Comparison of ENCODE assay signal across 12 mouse cellular contexts in the genomic region with DNA sequence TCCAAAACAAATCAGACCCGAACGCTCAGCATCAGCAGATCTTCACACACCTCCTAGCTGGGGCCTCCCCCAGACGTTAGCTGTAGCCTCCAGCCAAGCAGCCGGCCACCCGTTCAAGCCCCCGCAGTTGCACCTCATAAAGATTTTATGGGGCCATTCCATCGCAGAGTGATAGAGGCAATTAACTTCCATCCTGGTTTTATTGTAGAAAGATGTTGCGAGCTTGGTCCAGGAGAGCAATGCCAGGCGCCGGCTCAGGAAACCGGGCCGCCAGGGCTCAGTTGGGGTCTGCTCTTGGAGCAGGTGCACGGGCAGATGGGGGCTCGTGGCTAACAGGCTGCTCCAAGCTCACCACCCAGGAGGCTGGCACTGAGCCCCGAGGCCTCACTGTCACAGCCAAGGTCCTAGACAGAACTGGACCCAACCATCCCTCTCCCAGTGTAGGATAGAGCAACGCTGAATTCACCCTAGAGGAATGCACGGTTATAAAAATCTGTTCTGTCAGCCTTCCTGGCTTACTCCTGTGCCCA. TPM values are rescaled to one million over a fixed set of nuclear protein-coding genes. Genes with fewer than 3 reads are reported as not detected.
DNase-seq lines count a peak whose midpoint lies in the region; ATAC-seq and TF ChIP-seq lines count a peak whose summit lies in the region.
"Had no signal": no experiment of that assay in that cellular context is flagged by ENCODE, and none has a peak within 500 bp of the region (broad histone marks: within the 10 kb centered on the region; RNA-seq: fewer than 3 reads in every experiment).

No protein-coding gene starts in this region.

- peak; percentile 87 for ATAC-seq in forebrain, embryonic 15.5 days (replicated peaks)
- ATAC-seq in forebrain, embryonic 11.5 days (replicated peaks; ENCODE audit: low FRiP score), result no peak
- ATAC-seq in limb, embryonic 14.5 days (ENCODE audit: low FRiP score, low read depth), result peak; percentile 86

- no peaks in the 10 kb centered on the region for H3K36me3 ChIP-seq in forebrain, embryonic 15.5 days
- no peaks in the 10 kb centered on the region for H3K36me3 ChIP-seq in forebrain, embryonic 11.5 days (ENCODE audit: control insufficient read depth, insufficient read depth, low read length)
- H3K36me3 ChIP-seq in limb, embryonic 14.5 days (ENCODE audit: control insufficient read depth, insufficient read depth, low read length), result no peaks in the 10 kb centered on the region

- H3K27ac ChIP-seq in forebrain, embryonic 15.5 days (replicated peaks), result peak overlapping the region; percentile 47; the same call in 1 of the 2 replicates
- H3K27ac ChIP-seq in forebrain, embryonic 11.5 days (ENCODE audit: low read depth, low read length), result no peak overlapping the region
- H3K27ac ChIP-seq in limb, embryonic 14.5 days (replicated peaks; ENCODE audit: low read depth, low read length), result no peak overlapping the region

- no peaks in the 10 kb centered on the region for H3K27me3 ChIP-seq in forebrain, embryonic 15.5 days
- H3K27me3 ChIP-seq in forebrain, embryonic 11.5 days (ENCODE audit: control insufficient read depth, insufficient read depth, low read length), result no peaks in the 10 kb centered on the region
- H3K27me3 ChIP-seq in limb, embryonic 14.5 days (ENCODE audit: control insufficient read depth, insufficient read depth, low read length), result no peaks in the 10 kb centered on the region

- no peak overlapping the region for H3K4me3 ChIP-seq in forebrain, embryonic 15.5 days
- H3K4me3 ChIP-seq in forebrain, embryonic 11.5 days (ENCODE audit: low read depth, low read length), result no peak overlapping the region
- H3K4me3 ChIP-seq in limb, embryonic 14.5 days (replicated peaks; ENCODE audit: low read length), result no peak overlapping the region

- no peaks in the 10 kb centered on the region for H3K9me3 ChIP-seq in forebrain, embryonic 15.5 days
- H3K9me3 ChIP-seq in forebrain, embryonic 11.5 days (ENCODE audit: control insufficient read depth, low read length), result peaks cover 2% of the 10 kb centered on the region; the same call in 1 of the 2 replicates
- peaks cover 8% of the 10 kb centered on the region; the same call in 1 of the 2 replicates for H3K9me3 ChIP-seq in limb, embryonic 14.5 days (ENCODE audit: control insufficient read depth, low read length)

- peaks cover 10% of the 10 kb centered on the region for H3K4me1 ChIP-seq in forebrain, embryonic 15.5 days
- H3K4me1 ChIP-seq in forebrain, embryonic 11.5 days (replicated peaks; ENCODE audit: control insufficient read depth, insufficient read depth, low read length), result no peaks in the 10 kb centered on the region
- peaks cover 15% of the 10 kb centered on the region for H3K4me1 ChIP-seq in limb, embryonic 14.5 days (ENCODE audit: control insufficient read depth, insufficient read depth, low read length)

- no peak overlapping the region for H3K9ac ChIP-seq in forebrain, embryonic 15.5 days (replicated peaks)
- H3K9ac ChIP-seq in forebrain, embryonic 11.5 days (ENCODE audit: low read length), result no peak overlapping the region
- no peak overlapping the region for H3K9ac ChIP-seq in limb, embryonic 14.5 days (ENCODE audit: low read depth, low read length, severe bottlenecking)

- TF ChIP-seq POLR2A in limb, embryonic 14.5 days (IDR thresholded peaks at IDR 0.05; ENCODE audit: borderline replicate concordance, extremely low read depth, insufficient read depth, insufficient read length), result no peak

- H3K4me2 ChIP-seq in forebrain, embryonic 15.5 days (replicated peaks), result no peak overlapping the region
- H3K4me2 ChIP-seq in forebrain, embryonic 11.5 days (ENCODE audit: low read depth, low read length, severe bottlenecking), result no peak overlapping the region
- peak overlapping the region; percentile 24; the same call in 1 of the 2 replicates for H3K4me2 ChIP-seq in limb, embryonic 14.5 days (replicated peaks; ENCODE audit: low read depth, low read length, severe bottlenecking)

- intact Hi-C loops in left cerebral cortex, postnatal 36 days (cut with DNase I), result no loop called here

- WGBS in forebrain, embryonic 15.5 days, result 56% methylated on average over 17 of the region's 17 CpGs
- 86% methylated on average over 17 of the region's 17 CpGs for WGBS in forebrain, embryonic 11.5 days
- 12% methylated on average over 17 of the region's 17 CpGs for WGBS in limb, embryonic 14.5 days

- no peak for DNase-seq in forebrain, embryonic 11.5 days (ENCODE audit: low spot score)
- DNase-seq in lung, postnatal 10 days, result peak; percentile 19
- no peak for DNase-seq in lung, postnatal 14 days
- peak; percentile 100 for DNase-seq in cerebellum, postnatal 10 days
- peak; percentile 73 for DNase-seq in limb, embryonic 14.5 days (ENCODE audit: low spot score)
- no peak for DNase-seq in left cerebral cortex, postnatal 36 days (ENCODE audit: low spot score in 2 of 2)
- DNase-seq in MN1 (ENCODE audit: low spot score), result no peak
- DNase-seq: adrenal gland, postnatal 10 days; B cell, adult 2 months; gastrocnemius, postnatal 14 days; heart, postnatal 4 days had no signal

RNA-seq across cellular contexts. Expression of a gene that starts 25.9 kb away (rescaled TPM):
- polyA plus RNA-seq in forebrain, embryonic 15.5 days (2015; fragmentation: Nextera tagmentation; extraction: Ambion mirVana), result 27.6 and 28.3 TPM in 2 replicates
- 11.8 and 13.9 TPM in 2 replicates for polyA plus RNA-seq in forebrain, embryonic 11.5 days (2014; fragmentation: Nextera tagmentation; extraction: Ambion mirVana)
- 10.3 and 13.4 TPM in 2 replicates for polyA plus RNA-seq in limb, embryonic 14.5 days (2012; rRNA removed)
- 10.8 and 11.5 TPM in 2 replicates for polyA plus RNA-seq in limb, embryonic 14.5 days (2014; fragmentation: Nextera tagmentation; extraction: Ambion mirVana)
- total RNA-seq in left cerebral cortex, postnatal 36 days (2021), result 10 to 100 TPM; 81.8 to 92.0 TPM

Comparison
In these comparisons a context has a peak if more than half of its experiments do, and no peak if none do; other contexts are left out.
1. DNase-seq: peak in lung, postnatal 10 days (single experiment), cerebellum, postnatal 10 days (2 of 2) and limb, embryonic 14.5 days (single experiment); none in forebrain, embryonic 11.5 days (single experiment), lung, postnatal 14 days (single experiment), left cerebral cortex, postnatal 36 days (0 of 2) and MN1 (single experiment).